Mouse (Mus musculus) heart, adult 2 months (tissue): ENCODE data around the gene Armc9. TPM values are rescaled to one million over a fixed set of nuclear protein-coding genes. Genes with fewer than 3 reads are reported as not detected.

Experiments used
- DNase-seq, 2 experiments: peaks; one replicate each; pipeline ENCODE4 v3.0.0; 2021
- H3K27ac ChIP-seq: fragments of 200-600 bp; 2 replicates; pipeline ENCODE4 v1.8.1; 2022
- H3K27me3 ChIP-seq: fragments of 200-500 bp; 2 replicates; pipeline ENCODE4 v1.6.1; 2012; ENCODE audit warnings: mild to moderate bottlenecking, low read length, inconsistent platforms, mixed read lengths; ENCODE audit not compliant: control insufficient read depth, insufficient read depth
- H3K36me3 ChIP-seq: fragments of 200-500 bp; 2 replicates; pipeline ENCODE4 v1.6.1; 2012; ENCODE audit warnings: low read length, inconsistent platforms; ENCODE audit not compliant: control insufficient read depth, insufficient read depth
- H3K4me1 ChIP-seq: fragments of 200-500 bp; 2 replicates; pipeline ENCODE4 v1.6.1; 2011; ENCODE audit warnings: low read length; ENCODE audit not compliant: control insufficient read depth, insufficient read depth
- H3K4me3 ChIP-seq: fragments of 200-600 bp; 2 replicates; pipeline ENCODE4 v1.8.1; 2022
- H3K79me2 ChIP-seq: fragments of 200-500 bp; replicated peaks from 2 replicates; pipeline ENCODE4 v1.6.1; 2012; ENCODE audit warnings: mild to moderate bottlenecking, inconsistent platforms, low read length, moderate library complexity, mixed read lengths; ENCODE audit not compliant: control insufficient read depth, insufficient read depth
- H3K9ac ChIP-seq: fragments of 200-500 bp; 2 replicates; pipeline ENCODE4 v1.6.1; 2012; ENCODE audit warnings: low read depth, mild to moderate bottlenecking, control low read depth, inconsistent platforms, low read length, mixed read lengths
- CTCF ChIP-seq: fragments of 200-600 bp; IDR thresholded peaks from 2 replicates; pipeline ENCODE4 v1.8.1; 2022; ENCODE audit warnings: antibody characterized with exemption, mild to moderate bottlenecking, moderate library complexity
- EP300 ChIP-seq: fragments of 200-500 bp; IDR thresholded peaks from 2 replicates; pipeline ENCODE4 v1.6.1; 2011; ENCODE audit warnings: low read depth, low read length, control low read depth; ENCODE audit not compliant: insufficient read depth
- POLR2A ChIP-seq: fragments of 200-500 bp; IDR thresholded peaks from 2 replicates; pipeline ENCODE4 v1.6.1; 2011; ENCODE audit warnings: mild to moderate bottlenecking, low read depth, low read length, control low read depth; ENCODE audit not compliant: insufficient read depth
- WGBS: fragments of 180-500 bp; shearing (Covaris S2); methylation state at CpG from one replicate; pipeline ENCODE4 v1.1.7; 2018; 5-methylcytosine and 5-hydroxymethylcytosine counted together
- intact Hi-C: fragments of 180-260 bp; cut with DNase I; formaldehyde crosslinking; loops from one replicate; pipeline ENCODE4 v1.15.1; 2025
- polyA plus RNA-seq: library from polyadenylated mRNA; depleted of rRNA; stranded (reverse); fragments of >200 nt; gene quantifications from 2 replicates; pipeline ENCODE4 v1.2.3, GENCODE M21; 2012
- total RNA-seq, 2 experiments: library from RNA; stranded (reverse); gene quantifications; 2 replicates each; pipeline ENCODE4 v1.2.3; 2021

Armc9 gene
- total and polyA plus RNA-seq, 3 experiments, result 2.4 to 3.5 (median 3.5) TPM

DNA sequence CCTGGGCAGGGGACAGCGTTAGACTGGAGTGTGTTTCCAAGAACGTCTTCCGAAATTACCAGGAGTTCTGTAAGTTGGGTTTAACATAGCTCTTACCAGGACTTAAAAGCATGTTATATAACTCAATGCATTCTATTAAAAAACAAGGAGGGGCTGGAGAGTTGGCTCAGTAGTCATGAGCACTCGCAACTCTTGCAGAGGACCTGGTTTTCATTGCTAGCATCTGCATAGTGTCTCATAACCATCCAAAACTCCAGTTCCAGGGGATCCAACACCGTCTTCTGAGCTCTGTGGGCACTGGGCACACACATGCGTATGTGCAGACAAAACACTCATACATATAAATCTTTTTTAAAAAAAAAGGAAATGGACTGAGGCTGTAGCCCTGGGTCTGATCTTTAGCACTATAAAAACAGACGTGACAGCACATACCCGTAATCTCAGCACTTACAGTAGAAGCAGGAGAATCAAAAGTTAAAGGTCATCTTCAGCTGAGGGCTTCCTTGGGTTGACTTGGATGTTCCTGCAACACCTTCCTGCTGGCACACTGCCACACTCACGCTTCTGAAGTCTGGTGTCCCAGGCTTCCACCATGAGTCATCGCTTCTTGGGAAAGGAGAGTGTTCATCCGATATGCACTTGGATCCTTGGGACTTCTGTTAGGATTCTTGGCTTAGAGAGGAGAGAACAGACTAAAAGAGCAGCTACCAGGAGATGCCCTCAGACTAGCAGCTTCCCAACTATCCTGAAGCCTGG, 127.4 kb downstream of the Armc9 start:
- no peaks in the 10 kb centered on the region for H3K4me1 ChIP-seq
- no peaks in the 10 kb centered on the region for H3K36me3 ChIP-seq
- no peak overlapping the region for H3K9ac ChIP-seq
- no peak for DNase-seq
- H3K27ac ChIP-seq, result no peak overlapping the region
- no peak overlapping the region for H3K4me3 ChIP-seq
- H3K79me2 ChIP-seq, result no peaks in the 10 kb centered on the region
- 57% methylated on average over 11 of the region's 11 CpGs for WGBS
- no peak for TF ChIP-seq EP300
- TF ChIP-seq POLR2A, result no peak
- TF ChIP-seq CTCF, result no peak
- intact Hi-C loops, result no loop called here
- no peaks in the 10 kb centered on the region for H3K27me3 ChIP-seq

GRCm38 (mm10) chr1:86284101-86284500, 129.5 kb downstream of the Armc9 start:
- Histone ChIP-seq H3K79me2 (no peaks in the 10 kb centered on the region), H3K4me1 (no peaks in the 10 kb centered on the region), H3K4me3 (no peak overlapping the region), H3K27ac (no peak overlapping the region), H3K9ac (no peak overlapping the region), H3K36me3 (no peaks in the 10 kb centered on the region), H3K27me3 (no peaks in the 10 kb centered on the region)
- intact Hi-C loops, result no loop called here
- no peak for DNase-seq
- WGBS, result 93% methylated on average over 5 of the region's 5 CpGs
- TF ChIP-seq CTCF (no peak), EP300 (no peak), POLR2A (no peak)

GRCm38 (mm10) chr1:86285295-86285694, 130.7 kb downstream of the Armc9 start:
- Histone ChIP-seq H3K4me3 (no peak overlapping the region), H3K27me3 (no peaks in the 10 kb centered on the region), H3K9ac (no peak overlapping the region), H3K27ac (no peak overlapping the region), H3K79me2 (no peaks in the 10 kb centered on the region), H3K36me3 (no peaks in the 10 kb centered on the region), H3K4me1 (no peaks in the 10 kb centered on the region)
- TF ChIP-seq EP300 (no peak), CTCF (no peak), POLR2A (no peak)
- 72% methylated on average over 6 of the region's 6 CpGs for WGBS
- no peak for DNase-seq
- intact Hi-C loops, result no loop called here

- Histone ChIP-seq H3K4me3 (no peak overlapping the region), H3K4me1 (no peaks in the 10 kb centered on the region), H3K79me2 (no peaks in the 10 kb centered on the region), H3K27me3 (no peaks in the 10 kb centered on the region), H3K36me3 (no peaks in the 10 kb centered on the region), H3K27ac (no peak overlapping the region), H3K9ac (no peak overlapping the region)
- WGBS, result 91% methylated on average over 4 of the region's 4 CpGs
- intact Hi-C loops, result no loop called here
- no peak for DNase-seq
- TF ChIP-seq EP300 (no peak), POLR2A (no peak)
These were observed 132.9 kb downstream of the Armc9 start for GRCm38 (mm10) chr1:86287473-86287872.

DNA sequence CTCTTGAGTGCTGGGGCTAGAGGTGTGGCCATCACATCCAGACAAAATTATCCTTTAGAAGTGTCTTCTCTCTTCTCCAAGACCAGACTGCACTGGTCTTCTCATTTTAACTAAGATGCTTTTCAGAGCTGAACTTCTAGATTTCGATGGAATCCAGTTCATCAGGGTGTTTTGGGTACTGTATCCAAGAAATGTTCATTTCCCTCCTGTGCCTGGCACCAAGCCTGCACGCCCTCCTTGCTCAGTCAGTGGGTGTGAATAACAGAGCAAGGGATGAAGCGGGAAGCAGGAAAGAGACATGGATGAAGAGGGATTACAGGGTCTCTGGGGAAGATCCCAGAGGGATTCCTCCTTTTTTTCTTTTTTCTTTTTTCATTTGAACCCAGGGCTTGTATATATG, 135.9 kb downstream of the Armc9 start:
- TF ChIP-seq EP300, result no peak
- no peak for TF ChIP-seq CTCF
- TF ChIP-seq POLR2A, result no peak
- intact Hi-C loops, result no loop called here
- no peak overlapping the region for H3K27ac ChIP-seq
- H3K9ac ChIP-seq, result no peak overlapping the region
- H3K4me1 ChIP-seq, result no peaks in the 10 kb centered on the region
- no peak overlapping the region for H3K4me3 ChIP-seq
- no peaks in the 10 kb centered on the region for H3K27me3 ChIP-seq
- H3K36me3 ChIP-seq, result no peaks in the 10 kb centered on the region
- no peak for DNase-seq
- 54% methylated on average over 3 of the region's 3 CpGs for WGBS
- H3K79me2 ChIP-seq, result no peaks in the 10 kb centered on the region

GRCm38 (mm10) chr1:86293091-86293490, 138.5 kb downstream of the Armc9 start:
- Histone ChIP-seq H3K36me3 (no peaks in the 10 kb centered on the region), H3K27me3 (no peaks in the 10 kb centered on the region), H3K4me3 (no peak overlapping the region), H3K4me1 (no peaks in the 10 kb centered on the region), H3K79me2 (no peaks in the 10 kb centered on the region), H3K27ac (no peak overlapping the region), H3K9ac (no peak overlapping the region)
- intact Hi-C loops, result no loop called here
- no peak for TF ChIP-seq EP300
- TF ChIP-seq POLR2A, result no peak
- TF ChIP-seq CTCF, result no peak
- DNase-seq, result no peak
- 83% methylated on average over 3 of the region's 3 CpGs for WGBS
